Mouse (Mus musculus): ENCODE results near the gene D17H6S53E. TPM values are rescaled to one million over a fixed set of nuclear protein-coding genes. Genes with fewer than 3 reads are reported as not detected.

Gene D17H6S53E
- polyA plus RNA-seq, 1 experiment = 13.0 TPM

- no peaks in the 10 kb centered on the region for H3K27me3 ChIP-seq (ENCODE audit: control insufficient read depth, insufficient read depth, insufficient read length)
- no peak for TF ChIP-seq MAX (IDR thresholded peaks at IDR 0.05)
- TF ChIP-seq USF1 (IDR thresholded peaks at IDR 0.05; ENCODE audit: low read depth) = no peak
- no peak for TF ChIP-seq FOSL1 (IDR thresholded peaks at IDR 0.05; ENCODE audit: insufficient read depth, low read length, poor library complexity, severe bottlenecking)
- no peak for TF ChIP-seq MYOD1 (IDR thresholded peaks at IDR 0.05; ENCODE audit: control insufficient read depth, insufficient read length, low read depth)
- no peak for TF ChIP-seq CTCF (IDR thresholded peaks at IDR 0.05; ENCODE audit: control insufficient read depth, insufficient read depth, insufficient read length)
- no peak for TF ChIP-seq MYOG (IDR thresholded peaks at IDR 0.05; ENCODE audit: control insufficient read depth, extremely low read depth, insufficient read length)
- TF ChIP-seq CEBPB (IDR thresholded peaks at IDR 0.05; ENCODE audit: low read depth) = no peak
- no peaks in the 10 kb centered on the region for H3K79me3 ChIP-seq (ENCODE audit: low read depth)
- H3K36me3 ChIP-seq (ENCODE audit: control insufficient read depth, insufficient read depth) = peaks cover 39% of the 10 kb centered on the region
- no peak overlapping the region for H3K4me3 ChIP-seq (ENCODE audit: insufficient read depth, poor library complexity, severe bottlenecking)
- H3K79me2 ChIP-seq (ENCODE audit: control insufficient read depth, insufficient read depth) = no peaks in the 10 kb centered on the region
- no peak overlapping the region for H3ac ChIP-seq (ENCODE audit: control insufficient read depth, insufficient read length, low read depth)
Observed at GRCm38 (mm10) chr17:35096597-35096996, 29.6 kb upstream of the D17H6S53E start.

DNA sequence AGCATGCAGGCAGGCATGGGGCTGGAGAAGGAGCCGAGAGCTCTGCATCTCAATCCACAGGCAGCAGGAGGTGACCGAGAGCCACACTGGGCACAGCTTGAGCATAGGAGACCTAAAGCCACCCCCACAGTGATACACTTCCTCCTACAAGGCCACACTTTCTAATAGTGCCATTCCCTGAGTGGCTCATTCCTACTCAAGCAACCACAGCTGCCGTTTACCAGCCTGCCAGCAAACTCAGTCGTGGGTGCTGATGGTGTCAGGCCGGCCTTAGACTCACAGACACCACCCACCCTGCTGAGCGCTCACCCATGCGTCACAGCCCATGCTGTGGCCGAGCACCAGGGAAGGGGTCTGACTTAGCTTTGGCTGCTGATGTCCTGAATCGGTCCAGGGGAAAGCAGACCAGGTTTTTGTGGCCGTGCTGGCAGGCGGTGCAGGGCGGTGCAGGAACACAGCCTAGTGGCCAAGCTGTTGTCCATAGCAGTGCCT, 29.0 kb upstream of the D17H6S53E start:
- peaks cover 38% of the 10 kb centered on the region for H3K36me3 ChIP-seq (ENCODE audit: control insufficient read depth, insufficient read depth)
- H3K79me2 ChIP-seq (ENCODE audit: control insufficient read depth, insufficient read depth) = no peaks in the 10 kb centered on the region
- H3ac ChIP-seq (ENCODE audit: control insufficient read depth, insufficient read length, low read depth) = no peak overlapping the region
- TF ChIP-seq CTCF (IDR thresholded peaks at IDR 0.05; ENCODE audit: control insufficient read depth, insufficient read depth, insufficient read length) = no peak
- no peak for TF ChIP-seq CEBPB (IDR thresholded peaks at IDR 0.05; ENCODE audit: low read depth)
- no peak for TF ChIP-seq FOSL1 (IDR thresholded peaks at IDR 0.05; ENCODE audit: insufficient read depth, low read length, poor library complexity, severe bottlenecking)
- TF ChIP-seq USF1 (IDR thresholded peaks at IDR 0.05; ENCODE audit: low read depth) = no peak
- no peaks in the 10 kb centered on the region for H3K27me3 ChIP-seq (ENCODE audit: control insufficient read depth, insufficient read depth, insufficient read length)
- no peaks in the 10 kb centered on the region for H3K79me3 ChIP-seq (ENCODE audit: low read depth)
- H3K4me3 ChIP-seq (ENCODE audit: insufficient read depth, poor library complexity, severe bottlenecking) = no peak overlapping the region

- Histone ChIP-seq H3K79me2 (ENCODE audit: control insufficient read depth, insufficient read depth) (no peaks in the 10 kb centered on the region), H3K79me3 (ENCODE audit: low read depth) (no peaks in the 10 kb centered on the region), H3K4me3 (ENCODE audit: insufficient read depth, poor library complexity, severe bottlenecking) (no peak overlapping the region), H3ac (ENCODE audit: control insufficient read depth, insufficient read length, low read depth) (no peak overlapping the region), H3K36me3 (ENCODE audit: control insufficient read depth, insufficient read depth) (peaks cover 24% of the 10 kb centered on the region), H3K27me3 (ENCODE audit: control insufficient read depth, insufficient read depth, insufficient read length) (no peaks in the 10 kb centered on the region)
- TF ChIP-seq USF1 (IDR thresholded peaks at IDR 0.05; ENCODE audit: low read depth) = no peak
- TF ChIP-seq MYOG (IDR thresholded peaks at IDR 0.05; ENCODE audit: control insufficient read depth, extremely low read depth, insufficient read length) = no peak
- TF ChIP-seq CEBPB (IDR thresholded peaks at IDR 0.05; ENCODE audit: low read depth) = no peak
- no peak for TF ChIP-seq MAX (IDR thresholded peaks at IDR 0.05)
- no peak for TF ChIP-seq FOSL1 (IDR thresholded peaks at IDR 0.05; ENCODE audit: insufficient read depth, low read length, poor library complexity, severe bottlenecking)
- no peak for TF ChIP-seq CTCF (IDR thresholded peaks at IDR 0.05; ENCODE audit: control insufficient read depth, insufficient read depth, insufficient read length)
- no peak for TF ChIP-seq MYOD1 (IDR thresholded peaks at IDR 0.05; ENCODE audit: control insufficient read depth, insufficient read length, low read depth)
Observed at GRCm38 (mm10) chr17:35100196-35100765, 25.9 kb upstream of the D17H6S53E start.

GRCm38 (mm10) chr17:35101161-35101560, 25.0 kb upstream of the D17H6S53E start:
- Histone ChIP-seq H3K79me3 (ENCODE audit: low read depth) (no peaks in the 10 kb centered on the region), H3K4me3 (ENCODE audit: insufficient read depth, poor library complexity, severe bottlenecking) (no peak overlapping the region), H3K79me2 (ENCODE audit: control insufficient read depth, insufficient read depth) (no peaks in the 10 kb centered on the region), H3ac (ENCODE audit: control insufficient read depth, insufficient read length, low read depth) (no peak overlapping the region), H3K36me3 (ENCODE audit: control insufficient read depth, insufficient read depth) (peaks cover 19% of the 10 kb centered on the region), H3K27me3 (ENCODE audit: control insufficient read depth, insufficient read depth, insufficient read length) (no peaks in the 10 kb centered on the region)
- TF ChIP-seq CEBPB (IDR thresholded peaks at IDR 0.05; ENCODE audit: low read depth) (no peak), MYOD1 (IDR thresholded peaks at IDR 0.05; ENCODE audit: control insufficient read depth, insufficient read length, low read depth) (no peak), MAX (IDR thresholded peaks at IDR 0.05) (no peak), CTCF (IDR thresholded peaks at IDR 0.05; ENCODE audit: control insufficient read depth, insufficient read depth, insufficient read length) (no peak), FOSL1 (IDR thresholded peaks at IDR 0.05; ENCODE audit: insufficient read depth, low read length, poor library complexity, severe bottlenecking) (no peak)

- Histone ChIP-seq H3ac (ENCODE audit: control insufficient read depth, insufficient read length, low read depth) (no peak overlapping the region), H3K79me3 (ENCODE audit: low read depth) (no peaks in the 10 kb centered on the region), H3K36me3 (ENCODE audit: control insufficient read depth, insufficient read depth) (peaks cover 17% of the 10 kb centered on the region)
Observed at GRCm38 (mm10) chr17:35102299-35102698, 23.9 kb upstream of the D17H6S53E start.

More at GRCm38 (mm10) chr17:35102299-35102698, 23.9 kb upstream of the D17H6S53E start:
- H3K79me2 ChIP-seq (ENCODE audit: control insufficient read depth, insufficient read depth) = no peaks in the 10 kb centered on the region
- H3K27me3 ChIP-seq (ENCODE audit: control insufficient read depth, insufficient read depth, insufficient read length) = no peaks in the 10 kb centered on the region
- H3K4me3 ChIP-seq (ENCODE audit: insufficient read depth, poor library complexity, severe bottlenecking) = no peak overlapping the region
- TF ChIP-seq CEBPB (IDR thresholded peaks at IDR 0.05; ENCODE audit: low read depth) (no peak), MYOG (IDR thresholded peaks at IDR 0.05; ENCODE audit: control insufficient read depth, extremely low read depth, insufficient read length) (no peak), USF1 (IDR thresholded peaks at IDR 0.05; ENCODE audit: low read depth) (no peak), MYOD1 (IDR thresholded peaks at IDR 0.05; ENCODE audit: control insufficient read depth, insufficient read length, low read depth) (no peak), FOSL1 (IDR thresholded peaks at IDR 0.05; ENCODE audit: insufficient read depth, low read length, poor library complexity, severe bottlenecking) (no peak), CTCF (IDR thresholded peaks at IDR 0.05; ENCODE audit: control insufficient read depth, insufficient read depth, insufficient read length) (no peak), MAX (IDR thresholded peaks at IDR 0.05) (no peak)
